9 mouse cellular contexts compared by ENCODE assay signal in the genomic region with DNA sequence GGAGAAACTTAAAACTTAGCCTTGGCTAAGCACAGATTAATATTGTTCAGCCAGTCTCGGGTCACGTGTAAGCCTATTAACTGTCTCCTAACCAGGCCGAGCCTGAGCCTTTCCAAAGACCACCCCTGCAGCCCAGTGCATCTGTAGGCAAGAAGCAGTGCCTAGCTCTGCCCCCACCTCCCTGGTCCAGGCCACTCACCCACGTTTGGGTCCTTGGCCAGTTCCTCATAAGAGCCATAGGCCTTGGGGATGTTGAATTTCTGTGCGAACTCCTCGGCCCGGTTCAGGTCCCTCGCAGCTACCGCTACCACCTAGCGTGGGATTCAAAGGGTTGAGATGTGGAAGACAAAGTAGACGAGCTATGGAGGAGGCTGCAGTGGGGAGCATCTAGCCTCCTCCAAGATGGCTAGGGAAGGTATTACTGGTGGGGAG. TPM values are rescaled to one million over a fixed set of nuclear protein-coding genes. Genes with fewer than 3 reads are reported as not detected.
DNase-seq lines count a peak whose midpoint lies in the region; ATAC-seq lines count a peak whose summit lies in the region.
"Had no signal": no experiment of that assay in that cellular context is flagged by ENCODE, and none has a peak within 500 bp of the region (broad histone marks: within the 10 kb centered on the region; RNA-seq: fewer than 3 reads in every experiment).

No protein-coding gene starts in this region.

- peak; percentile 28; the same call in 1 of the 2 replicates for ATAC-seq in kidney, embryonic 16.5 days (ENCODE audit: low FRiP score, low TSS enrichment)
- 0 out of 2 replicates have a peak, but pooled peaks have one; percentile 22 for ATAC-seq in embryonic facial prominence, embryonic 15.5 days (ENCODE audit: insufficient number of reproducible peaks, low FRiP score, low TSS enrichment, low read depth)
- ATAC-seq in limb, embryonic 15.5 days (ENCODE audit: insufficient number of reproducible peaks, low FRiP score, low TSS enrichment, low read depth): peak; percentile 41; the same call in 1 of the 2 replicates
- 0 out of 2 replicates have a peak, but pooled peaks have one; percentile 19 for ATAC-seq in stomach, embryonic 14.5 days (ENCODE audit: insufficient number of reproducible peaks, insufficient read depth, low FRiP score, low read depth)

- peak overlapping the region; percentile 53 for H3K4me3 ChIP-seq in kidney, embryonic 16.5 days (ENCODE audit: low read length)
- peak overlapping the region; percentile 48 for H3K4me3 ChIP-seq in embryonic facial prominence, embryonic 15.5 days (replicated peaks)
- peak overlapping the region; percentile 47 for H3K4me3 ChIP-seq in limb, embryonic 15.5 days
- H3K4me3 ChIP-seq in stomach, embryonic 14.5 days (ENCODE audit: low read depth, low read length): peak overlapping the region; percentile 38

- H3K36me3 ChIP-seq in kidney, embryonic 16.5 days (ENCODE audit: insufficient read depth, low read length): peaks cover 7% of the 10 kb centered on the region; the same call in 1 of the 2 replicates
- H3K36me3 ChIP-seq in embryonic facial prominence, embryonic 15.5 days: peaks cover 8% of the 10 kb centered on the region
- peaks cover 6% of the 10 kb centered on the region for H3K36me3 ChIP-seq in limb, embryonic 15.5 days
- H3K36me3 ChIP-seq in stomach, embryonic 14.5 days (ENCODE audit: control insufficient read depth, insufficient read depth, low read length): peaks cover 8% of the 10 kb centered on the region

- 38% methylated on average over 11 of the region's 11 CpGs for WGBS in kidney, embryonic 16.5 days
- 46% methylated on average over 11 of the region's 11 CpGs for WGBS in embryonic facial prominence, embryonic 15.5 days
- WGBS in limb, embryonic 15.5 days: 39% methylated on average over 11 of the region's 11 CpGs
- WGBS in stomach, embryonic 14.5 days: 43% methylated on average over 11 of the region's 11 CpGs

- no peak for DNase-seq in kidney, postnatal 36 days
- no peak for DNase-seq in spleen, adult 18-20 months
- no peak for DNase-seq in ovary, postnatal 10 days (ENCODE audit: low spot score)
- no peak for DNase-seq in layer of hippocampus, postnatal 10 days (ENCODE audit: low spot score in 2 of 2)

- H3K27ac ChIP-seq in kidney, embryonic 16.5 days (ENCODE audit: low read length): no peak overlapping the region
- peak overlapping the region; percentile 83 for H3K27ac ChIP-seq in embryonic facial prominence, embryonic 15.5 days (replicated peaks)
- peak overlapping the region; percentile 83 for H3K27ac ChIP-seq in limb, embryonic 15.5 days
- no peak overlapping the region for H3K27ac ChIP-seq in stomach, embryonic 14.5 days (ENCODE audit: low read length)

- H3K9me3 ChIP-seq in kidney, embryonic 16.5 days (ENCODE audit: low read length): no peaks in the 10 kb centered on the region
- no peaks in the 10 kb centered on the region for H3K9me3 ChIP-seq in embryonic facial prominence, embryonic 15.5 days (replicated peaks)
- no peaks in the 10 kb centered on the region for H3K9me3 ChIP-seq in limb, embryonic 15.5 days
- H3K9me3 ChIP-seq in stomach, embryonic 14.5 days (ENCODE audit: control insufficient read depth, low read depth, low read length): no peaks in the 10 kb centered on the region

- H3K4me2 ChIP-seq in kidney, embryonic 16.5 days (replicated peaks; ENCODE audit: low read depth, low read length): peak overlapping the region; percentile 67
- peak overlapping the region; percentile 67 for H3K4me2 ChIP-seq in embryonic facial prominence, embryonic 15.5 days (replicated peaks)
- H3K4me2 ChIP-seq in limb, embryonic 15.5 days: peak overlapping the region; percentile 66
- H3K4me2 ChIP-seq in stomach, embryonic 14.5 days (replicated peaks; ENCODE audit: low read depth, low read length): peak overlapping the region; percentile 58

- H3K27me3 ChIP-seq in kidney, embryonic 16.5 days (ENCODE audit: insufficient read depth, low read length): no peaks in the 10 kb centered on the region
- no peaks in the 10 kb centered on the region for H3K27me3 ChIP-seq in embryonic facial prominence, embryonic 15.5 days
- no peaks in the 10 kb centered on the region for H3K27me3 ChIP-seq in limb, embryonic 15.5 days
- no peaks in the 10 kb centered on the region for H3K27me3 ChIP-seq in stomach, embryonic 14.5 days (ENCODE audit: control insufficient read depth, insufficient read depth, low read length)

- H3K9ac ChIP-seq in kidney, embryonic 16.5 days (replicated peaks; ENCODE audit: low read length): peak overlapping the region; percentile 74
- peak overlapping the region; percentile 35; the same call in 1 of the 2 replicates for H3K9ac ChIP-seq in embryonic facial prominence, embryonic 15.5 days
- H3K9ac ChIP-seq in limb, embryonic 15.5 days: no peak overlapping the region
- H3K9ac ChIP-seq in stomach, embryonic 14.5 days (replicated peaks; ENCODE audit: low read depth, low read length): no peak overlapping the region

- H3K4me1 ChIP-seq in kidney, embryonic 16.5 days (ENCODE audit: insufficient read depth, low read length): peaks cover 26% of the 10 kb centered on the region
- peaks cover 20% of the 10 kb centered on the region for H3K4me1 ChIP-seq in embryonic facial prominence, embryonic 15.5 days
- peaks cover 21% of the 10 kb centered on the region for H3K4me1 ChIP-seq in limb, embryonic 15.5 days
- H3K4me1 ChIP-seq in stomach, embryonic 14.5 days (ENCODE audit: control insufficient read depth, insufficient read depth, low read length): peaks cover 11% of the 10 kb centered on the region; the same call in 1 of the 2 replicates

RNA-seq across cellular contexts. Expression of gene Dhdh, which starts 0.7 kb away (rescaled TPM):
- polyA plus RNA-seq in kidney, embryonic 16.5 days (2015; fragmentation: Nextera tagmentation; extraction: Ambion mirVana): 2.4 and 3.3 TPM in 2 replicates
- 4.4 and 5.1 TPM in 2 replicates for polyA plus RNA-seq in embryonic facial prominence, embryonic 15.5 days (2015; fragmentation: Nextera tagmentation; extraction: Ambion mirVana)
- 3.1 and 3.3 TPM in 2 replicates for polyA plus RNA-seq in limb, embryonic 15.5 days (2015; fragmentation: Nextera tagmentation; extraction: Ambion mirVana)
- polyA plus RNA-seq in stomach, embryonic 14.5 days (2014; fragmentation: Nextera tagmentation; extraction: Ambion mirVana): 2.7 and 3.4 TPM in 2 replicates
- total RNA-seq in layer of hippocampus, postnatal 10 days (2021): 1 to 10 TPM; 2.0 to 2.6 TPM

RNA-seq across cellular contexts. Expression of gene Gm45808, which starts 1.3 kb away (rescaled TPM):
- polyA plus RNA-seq in kidney, embryonic 16.5 days (2015; fragmentation: Nextera tagmentation; extraction: Ambion mirVana): not detected in 2 replicates
- not detected in 2 replicates for polyA plus RNA-seq in embryonic facial prominence, embryonic 15.5 days (2015; fragmentation: Nextera tagmentation; extraction: Ambion mirVana)
- not detected in 2 replicates for polyA plus RNA-seq in limb, embryonic 15.5 days (2015; fragmentation: Nextera tagmentation; extraction: Ambion mirVana)
- polyA plus RNA-seq in stomach, embryonic 14.5 days (2014; fragmentation: Nextera tagmentation; extraction: Ambion mirVana): not detected in 2 replicates
- 1 to 10 TPM; 1.2 to 1.4 TPM for total RNA-seq in layer of hippocampus, postnatal 10 days (2021)
- total RNA-seq: neutrophil, adult 5-6 weeks had no signal

RNA-seq across cellular contexts. Expression of gene Tulp2, which starts 6.2 kb away (rescaled TPM):
- polyA plus RNA-seq in kidney, embryonic 16.5 days (2015; fragmentation: Nextera tagmentation; extraction: Ambion mirVana): 0.80 and 1.1 TPM in 2 replicates
- polyA plus RNA-seq in embryonic facial prominence, embryonic 15.5 days (2015; fragmentation: Nextera tagmentation; extraction: Ambion mirVana): 1.1 and 1.8 TPM in 2 replicates
- polyA plus RNA-seq in limb, embryonic 15.5 days (2015; fragmentation: Nextera tagmentation; extraction: Ambion mirVana): 0.61 and 1.0 TPM in 2 replicates
- 1.7 and 2.9 TPM in 2 replicates for polyA plus RNA-seq in stomach, embryonic 14.5 days (2014; fragmentation: Nextera tagmentation; extraction: Ambion mirVana)
- total RNA-seq in layer of hippocampus, postnatal 10 days (2021): under 1 TPM in 1 of 2 experiments, not detected in 1; 0.23 TPM
- total RNA-seq: neutrophil, adult 5-6 weeks had no signal

RNA-seq across cellular contexts. Expression of gene Bax, which starts 21.2 kb away (rescaled TPM):
- 172 and 182 TPM in 2 replicates for polyA plus RNA-seq in kidney, embryonic 16.5 days (2015; fragmentation: Nextera tagmentation; extraction: Ambion mirVana)
- 156 and 158 TPM in 2 replicates for polyA plus RNA-seq in embryonic facial prominence, embryonic 15.5 days (2015; fragmentation: Nextera tagmentation; extraction: Ambion mirVana)
- 145 and 146 TPM in 2 replicates for polyA plus RNA-seq in limb, embryonic 15.5 days (2015; fragmentation: Nextera tagmentation; extraction: Ambion mirVana)
- 67.1 and 83.9 TPM in 2 replicates for polyA plus RNA-seq in stomach, embryonic 14.5 days (2014; fragmentation: Nextera tagmentation; extraction: Ambion mirVana)
- 100 to 1,000 TPM; 103 to 123 TPM for total RNA-seq in layer of hippocampus, postnatal 10 days (2021)

RNA-seq across cellular contexts. Expression of gene Nucb1, which starts 22.3 kb away (rescaled TPM):
- polyA plus RNA-seq in kidney, embryonic 16.5 days (2015; fragmentation: Nextera tagmentation; extraction: Ambion mirVana): 295 and 299 TPM in 2 replicates
- polyA plus RNA-seq in embryonic facial prominence, embryonic 15.5 days (2015; fragmentation: Nextera tagmentation; extraction: Ambion mirVana): 258 and 262 TPM in 2 replicates
- 279 and 295 TPM in 2 replicates for polyA plus RNA-seq in limb, embryonic 15.5 days (2015; fragmentation: Nextera tagmentation; extraction: Ambion mirVana)
- polyA plus RNA-seq in stomach, embryonic 14.5 days (2014; fragmentation: Nextera tagmentation; extraction: Ambion mirVana): 199 TPM in 2 replicates
- 100 to 1,000 TPM; 107 to 117 TPM for total RNA-seq in layer of hippocampus, postnatal 10 days (2021)

Comparison
In these comparisons a context has a peak if more than half of its experiments do, and no peak if none do; other contexts are left out.
1. H3K27ac ChIP-seq: peak in embryonic facial prominence, embryonic 15.5 days (single experiment) and limb, embryonic 15.5 days (single experiment); none in kidney, embryonic 16.5 days (single experiment) and stomach, embryonic 14.5 days (single experiment).
2. H3K9ac ChIP-seq: peak in kidney, embryonic 16.5 days (single experiment) and embryonic facial prominence, embryonic 15.5 days (single experiment); none in limb, embryonic 15.5 days (single experiment) and stomach, embryonic 14.5 days (single experiment).
3. Peak in every context shown above with its lines, with median percentiles within 50 percentile points of each other: ATAC-seq, H3K4me2 ChIP-seq and H3K4me3 ChIP-seq.